Mouse (Mus musculus): Measurements from ENCODE around the gene Myb. TPM values are rescaled to one million over a fixed set of nuclear protein-coding genes. Genes with fewer than 3 reads are reported as not detected.

Gene Myb
- polyA plus RNA-seq, 1 experiment, result 334 TPM

DNA sequence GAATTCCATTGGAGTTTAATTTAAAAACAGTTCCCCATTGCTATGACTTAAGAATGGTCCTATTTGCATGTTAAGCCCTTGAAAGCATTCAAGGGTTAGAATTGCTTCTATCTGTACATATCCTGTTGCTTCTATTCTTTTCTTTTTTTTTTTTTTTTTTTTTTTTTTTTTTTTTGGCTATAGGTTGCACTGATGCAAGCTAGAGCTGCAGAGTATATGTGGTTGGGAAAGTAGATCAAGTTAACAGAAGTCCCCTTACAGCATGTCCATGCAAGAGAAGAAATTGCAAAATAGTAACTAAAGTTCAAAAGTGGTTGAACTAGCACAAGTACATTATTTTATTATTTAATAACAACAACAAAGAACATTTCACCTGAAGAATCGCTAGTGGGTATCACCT is 14.1 kb downstream of the Myb start:
- no peaks in the 10 kb centered on the region for H3K27me3 ChIP-seq (ENCODE audit: control insufficient read depth, insufficient read depth, low read length)
- peaks cover 6% of the 10 kb centered on the region; the same call in 1 of the 2 replicates for H3K4me1 ChIP-seq (replicated peaks; ENCODE audit: control insufficient read depth, insufficient read depth, low read length)
- 98% methylated on average over 1 of the region's 1 CpGs for WGBS
- H3K4me3 ChIP-seq (ENCODE audit: control insufficient read depth, insufficient read depth, low read length), result no peak overlapping the region
- H3K27ac ChIP-seq (ENCODE audit: control insufficient read depth, insufficient read depth, low read length), result no peak overlapping the region
- TF ChIP-seq POLR2A (IDR thresholded peaks at IDR 0.05; ENCODE audit: control insufficient read depth, extremely low read depth, insufficient read depth, low read length, poor library complexity), result no peak
- no peak for TF ChIP-seq CTCF (IDR thresholded peaks at IDR 0.05; ENCODE audit: borderline replicate concordance, control insufficient read depth, extremely low read depth, insufficient read depth, low read length, poor library complexity)
- no peak for DNase-seq
- H3K36me3 ChIP-seq (ENCODE audit: control insufficient read depth, insufficient read depth, low read length), result peaks cover 98% of the 10 kb centered on the region

DNA sequence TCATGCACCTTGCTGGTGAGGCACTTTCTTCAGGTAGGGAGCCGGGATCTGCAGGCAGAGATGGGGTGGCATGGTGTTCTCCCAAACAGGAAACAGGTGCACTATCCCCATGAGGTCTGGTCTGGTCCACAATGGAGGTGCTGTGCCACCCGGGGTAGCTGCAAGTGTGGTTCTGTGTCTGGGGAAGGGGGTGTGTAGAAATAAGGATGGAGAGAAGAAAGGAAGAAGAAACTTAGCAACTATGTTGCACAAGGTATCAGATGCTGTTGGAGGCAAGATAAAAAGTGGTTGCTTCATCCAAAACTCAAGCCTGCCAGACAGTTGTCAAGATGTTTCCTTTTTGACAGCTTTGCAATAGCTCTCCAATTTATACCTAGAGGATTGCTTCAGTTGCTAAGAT is 14.5 kb downstream of the Myb start:
- no peak for DNase-seq
- H3K4me1 ChIP-seq (replicated peaks; ENCODE audit: control insufficient read depth, insufficient read depth, low read length), result peaks cover 6% of the 10 kb centered on the region; the same call in 1 of the 2 replicates
- H3K27ac ChIP-seq (ENCODE audit: control insufficient read depth, insufficient read depth, low read length), result peak overlapping the region; percentile 3; the same call in 1 of the 2 replicates
- TF ChIP-seq CTCF (IDR thresholded peaks at IDR 0.05; ENCODE audit: borderline replicate concordance, control insufficient read depth, extremely low read depth, insufficient read depth, low read length, poor library complexity) (no peak), POLR2A (IDR thresholded peaks at IDR 0.05; ENCODE audit: control insufficient read depth, extremely low read depth, insufficient read depth, low read length, poor library complexity) (no peak)
- H3K4me3 ChIP-seq (ENCODE audit: control insufficient read depth, insufficient read depth, low read length), result no peak overlapping the region
- no peaks in the 10 kb centered on the region for H3K27me3 ChIP-seq (ENCODE audit: control insufficient read depth, insufficient read depth, low read length)
- H3K36me3 ChIP-seq (ENCODE audit: control insufficient read depth, insufficient read depth, low read length), result peaks cover 98% of the 10 kb centered on the region
- 30% methylated on average over 2 of the region's 2 CpGs for WGBS

DNA sequence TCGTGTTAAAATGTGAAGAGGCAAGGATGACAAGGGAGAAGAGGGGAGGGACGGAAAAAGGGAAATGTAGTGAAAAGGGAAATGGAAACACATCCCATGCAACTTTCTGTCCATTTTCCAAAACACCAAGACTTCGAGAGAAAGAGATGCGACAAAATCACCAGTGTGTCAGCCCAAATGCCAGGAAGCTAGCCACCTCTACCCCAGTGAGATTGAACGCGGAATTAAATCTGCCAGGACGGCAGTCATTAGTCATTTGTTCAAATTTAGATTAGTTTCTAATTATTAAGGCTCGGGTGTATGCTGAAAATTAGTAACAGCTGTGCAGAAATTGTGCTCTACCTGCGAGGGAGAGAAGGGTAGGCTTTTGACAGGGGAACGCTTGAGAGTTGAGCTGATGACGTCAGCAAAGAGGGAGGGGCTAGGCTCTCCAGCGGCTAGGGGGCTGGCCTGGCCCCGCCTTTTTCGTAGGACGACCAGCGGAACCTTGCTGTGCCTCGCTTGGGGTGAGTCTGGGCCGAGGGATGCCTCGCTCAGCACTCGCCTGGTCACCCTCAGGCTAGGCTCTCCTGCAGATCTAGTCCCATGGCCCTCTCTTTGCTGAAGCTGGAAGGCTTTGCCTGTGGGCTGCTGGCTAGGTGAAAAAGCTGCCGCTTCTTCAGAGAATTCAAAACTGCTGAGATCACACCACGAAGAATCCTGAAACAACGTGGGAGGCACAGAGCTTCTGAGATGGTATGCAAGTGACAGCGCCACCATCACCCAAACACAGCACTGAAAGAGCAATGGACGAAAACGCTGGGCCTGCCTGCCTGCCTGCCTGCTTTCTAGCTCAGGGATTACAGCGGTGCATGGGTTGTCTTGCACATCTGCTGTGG is 15.9 kb downstream of the Myb start:
- no peak for DNase-seq
- Histone ChIP-seq H3K4me3 (ENCODE audit: control insufficient read depth, insufficient read depth, low read length) (no peak overlapping the region), H3K36me3 (ENCODE audit: control insufficient read depth, insufficient read depth, low read length) (peaks cover 98% of the 10 kb centered on the region), H3K27ac (ENCODE audit: control insufficient read depth, insufficient read depth, low read length) (no peak overlapping the region), H3K27me3 (ENCODE audit: control insufficient read depth, insufficient read depth, low read length) (no peaks in the 10 kb centered on the region), H3K4me1 (replicated peaks; ENCODE audit: control insufficient read depth, insufficient read depth, low read length) (peaks cover 6% of the 10 kb centered on the region; the same call in 1 of the 2 replicates)
- 86% methylated on average over 27 of the region's 27 CpGs for WGBS
- TF ChIP-seq CTCF (IDR thresholded peaks at IDR 0.05; ENCODE audit: borderline replicate concordance, control insufficient read depth, extremely low read depth, insufficient read depth, low read length, poor library complexity), result no peak
- no peak for TF ChIP-seq POLR2A (IDR thresholded peaks at IDR 0.05; ENCODE audit: control insufficient read depth, extremely low read depth, insufficient read depth, low read length, poor library complexity)

DNA sequence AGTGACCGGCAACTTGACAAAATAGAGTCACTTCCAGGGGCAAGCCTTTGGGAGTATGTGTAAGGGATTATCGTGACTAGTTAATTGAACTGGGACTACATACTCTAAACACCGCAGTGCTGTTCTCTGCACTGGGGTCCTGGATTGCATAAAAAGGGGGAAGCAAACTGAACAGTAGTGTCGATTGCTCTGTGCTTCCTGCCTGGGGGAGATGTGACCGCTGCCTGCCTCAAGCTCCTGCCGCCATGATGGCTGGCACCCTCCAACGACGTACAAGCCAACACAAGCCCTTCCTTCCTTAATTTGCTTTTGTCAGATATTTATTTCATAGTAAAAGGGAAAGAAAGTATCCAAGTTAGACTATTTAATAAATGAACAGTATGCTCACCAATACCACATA is 25.5 kb downstream of the Myb start:
- Histone ChIP-seq H3K4me1 (replicated peaks; ENCODE audit: control insufficient read depth, insufficient read depth, low read length) (no peaks in the 10 kb centered on the region), H3K27ac (ENCODE audit: control insufficient read depth, insufficient read depth, low read length) (no peak overlapping the region), H3K36me3 (ENCODE audit: control insufficient read depth, insufficient read depth, low read length) (peaks cover 89% of the 10 kb centered on the region), H3K27me3 (ENCODE audit: control insufficient read depth, insufficient read depth, low read length) (no peaks in the 10 kb centered on the region), H3K4me3 (ENCODE audit: control insufficient read depth, insufficient read depth, low read length) (no peak overlapping the region)
- DNase-seq, result no peak
- WGBS, result 83% methylated on average over 8 of the region's 8 CpGs
- TF ChIP-seq CTCF (IDR thresholded peaks at IDR 0.05; ENCODE audit: borderline replicate concordance, control insufficient read depth, extremely low read depth, insufficient read depth, low read length, poor library complexity), result no peak
- TF ChIP-seq POLR2A (IDR thresholded peaks at IDR 0.05; ENCODE audit: control insufficient read depth, extremely low read depth, insufficient read depth, low read length, poor library complexity), result no peak

DNA sequence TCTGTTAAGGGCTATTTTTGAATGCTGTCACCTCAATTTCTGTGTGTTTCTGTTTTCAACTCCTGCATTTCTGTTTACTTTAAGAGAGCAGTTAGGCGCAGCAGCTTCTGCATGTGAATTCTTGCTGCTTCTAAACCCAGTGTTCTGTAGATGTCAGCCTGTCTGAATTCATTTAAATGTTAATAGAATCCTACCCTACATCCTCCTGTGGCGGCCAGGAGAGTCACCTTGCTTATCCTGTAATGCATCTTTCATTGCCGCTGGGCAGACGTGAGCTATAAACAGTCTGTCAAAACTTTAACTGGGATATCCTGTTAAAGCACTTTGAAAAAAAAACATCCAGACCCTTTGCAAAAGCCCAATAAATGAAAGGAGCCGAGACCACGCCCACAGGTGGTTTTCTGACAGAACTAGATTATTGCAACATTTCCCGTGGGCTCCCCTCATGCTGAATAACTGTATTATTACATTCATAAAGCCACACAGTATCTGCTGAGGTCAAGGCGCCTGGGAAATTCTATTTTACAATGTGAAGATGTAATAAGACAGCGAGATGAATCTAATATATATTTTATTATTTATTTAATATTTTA is 29.8 kb downstream of the Myb start:
- Histone ChIP-seq H3K36me3 (ENCODE audit: control insufficient read depth, insufficient read depth, low read length) (peaks cover 82% of the 10 kb centered on the region), H3K4me3 (ENCODE audit: control insufficient read depth, insufficient read depth, low read length) (no peak overlapping the region), H3K27me3 (ENCODE audit: control insufficient read depth, insufficient read depth, low read length) (no peaks in the 10 kb centered on the region), H3K27ac (ENCODE audit: control insufficient read depth, insufficient read depth, low read length) (no peak overlapping the region), H3K4me1 (replicated peaks; ENCODE audit: control insufficient read depth, insufficient read depth, low read length) (peaks cover 7% of the 10 kb centered on the region)
- 61% methylated on average over 9 of the region's 9 CpGs for WGBS
- DNase-seq, result no peak
- no peak for TF ChIP-seq POLR2A (IDR thresholded peaks at IDR 0.05; ENCODE audit: control insufficient read depth, extremely low read depth, insufficient read depth, low read length, poor library complexity)
- no peak for TF ChIP-seq CTCF (IDR thresholded peaks at IDR 0.05; ENCODE audit: borderline replicate concordance, control insufficient read depth, extremely low read depth, insufficient read depth, low read length, poor library complexity)

DNA sequence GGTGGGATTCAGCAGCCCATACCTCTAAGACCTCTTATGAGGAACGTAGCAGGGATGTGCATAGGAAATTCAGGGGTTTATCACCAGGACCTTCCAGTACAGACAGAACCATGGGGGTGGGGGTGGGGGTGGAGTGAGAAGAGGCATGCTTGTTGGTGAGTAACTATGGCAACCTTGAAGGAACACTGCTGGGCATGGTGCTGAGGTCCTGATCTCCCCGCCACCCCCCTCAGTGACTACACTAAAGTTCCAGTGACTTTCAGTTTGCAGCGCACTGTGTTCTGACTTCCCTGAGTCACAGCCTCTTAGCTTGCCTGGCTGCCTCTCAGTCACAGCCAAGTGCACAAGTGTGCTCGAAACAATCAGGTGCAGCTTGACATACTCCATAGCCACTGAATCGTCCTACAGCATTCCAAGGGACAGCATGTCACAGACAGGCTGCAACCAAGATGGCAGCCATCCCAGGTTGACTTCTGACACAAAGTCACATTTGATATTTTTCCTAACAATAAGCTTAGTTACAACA is 32.6 kb downstream of the Myb start:
- no peak overlapping the region; the same call in 1 of the 2 replicates for H3K27ac ChIP-seq (ENCODE audit: control insufficient read depth, insufficient read depth, low read length)
- no peak for TF ChIP-seq CTCF (IDR thresholded peaks at IDR 0.05; ENCODE audit: borderline replicate concordance, control insufficient read depth, extremely low read depth, insufficient read depth, low read length, poor library complexity)
- TF ChIP-seq POLR2A (IDR thresholded peaks at IDR 0.05; ENCODE audit: control insufficient read depth, extremely low read depth, insufficient read depth, low read length, poor library complexity), result no peak
- no peaks in the 10 kb centered on the region for H3K27me3 ChIP-seq (ENCODE audit: control insufficient read depth, insufficient read depth, low read length)
- peaks cover 7% of the 10 kb centered on the region for H3K4me1 ChIP-seq (replicated peaks; ENCODE audit: control insufficient read depth, insufficient read depth, low read length)
- H3K36me3 ChIP-seq (ENCODE audit: control insufficient read depth, insufficient read depth, low read length), result peaks cover 81% of the 10 kb centered on the region
- H3K4me3 ChIP-seq (ENCODE audit: control insufficient read depth, insufficient read depth, low read length), result no peak overlapping the region
- DNase-seq, result no peak
- 92% methylated on average over 5 of the region's 5 CpGs for WGBS

Measured in thymus, adult 2 months (tissue).